Mouse (Mus musculus) myocyte (in vitro differentiated cells): ENCODE measurements around the gene Akap13. TPM values are rescaled to one million over a fixed set of nuclear protein-coding genes. Genes with fewer than 3 reads are reported as not detected.

Source experiments
- H3K27me3 ChIP-seq: one replicate; pipeline ENCODE4 v1.6.1; 2011; ENCODE audit not compliant: control insufficient read depth, insufficient read depth, insufficient read length
- H3K36me3 ChIP-seq: one replicate; pipeline ENCODE4 v1.6.1; 2011; ENCODE audit not compliant: control insufficient read depth, insufficient read depth
- H3K4me2 ChIP-seq: one replicate; pipeline ENCODE4 v1.6.1; 2011; ENCODE audit warnings: low read depth, control low read depth
- H3K4me3 ChIP-seq: one replicate; pipeline ENCODE4 v1.5.1; 2011; ENCODE audit warnings: mild to moderate bottlenecking, control low read depth, moderate library complexity
- H3K79me2 ChIP-seq: one replicate; pipeline ENCODE4 v1.6.1; 2011; ENCODE audit not compliant: control insufficient read depth, insufficient read depth
- H3ac ChIP-seq: one replicate; pipeline ENCODE4 v1.6.1; 2011; ENCODE audit not compliant: control insufficient read depth, insufficient read length
- CEBPB ChIP-seq: IDR thresholded peaks from 2 replicates; pipeline ENCODE4 v1.6.1; 2011; ENCODE audit warnings: mild to moderate bottlenecking, moderate library complexity; ENCODE audit not compliant: poor library complexity, insufficient read depth, severe bottlenecking
- E2F4 ChIP-seq: IDR thresholded peaks from one replicate; pipeline ENCODE4 v1.6.1; 2011; ENCODE audit warnings: mild to moderate bottlenecking, control low read depth, moderate library complexity; ENCODE audit not compliant: insufficient read depth
- MAX ChIP-seq: IDR thresholded peaks from one replicate; pipeline ENCODE4 v1.6.1; 2011; ENCODE audit warnings: low read depth, mild to moderate bottlenecking, control low read depth
- MYOD1 ChIP-seq, 3 experiments: IDR thresholded peaks; one replicate each; pipeline ENCODE4 v1.6.1; 2011; ENCODE audit warnings: control low read depth in 2 of 3, low read depth in 2 of 3, mild to moderate bottlenecking in 2 of 3, moderate library complexity in 1 of 3; ENCODE audit not compliant: insufficient read length in 2 of 3, control insufficient read depth in 1 of 3
- MYOG ChIP-seq, 3 experiments: IDR thresholded peaks; one replicate each; pipeline ENCODE4 v1.6.1; 2011; ENCODE audit warnings: control low read depth in 2 of 3, low read depth in 2 of 3, mild to moderate bottlenecking in 2 of 3; ENCODE audit not compliant: insufficient read length in 2 of 3, control insufficient read depth in 1 of 3, insufficient read depth in 1 of 3
- POLR2A ChIP-seq: IDR thresholded peaks from one replicate; pipeline ENCODE4 v1.6.1; 2011; ENCODE audit warnings: low read depth, mild to moderate bottlenecking, control low read depth, moderate library complexity; ENCODE audit not compliant: insufficient read length
- POLR2AphosphoS2 ChIP-seq: IDR thresholded peaks from one replicate; pipeline ENCODE4 v1.6.1; 2011; ENCODE audit warnings: low read depth, control low read depth; ENCODE audit not compliant: insufficient read length
- REST ChIP-seq: IDR thresholded peaks from one replicate; pipeline ENCODE4 v1.6.1; 2011; ENCODE audit warnings: mild to moderate bottlenecking, control low read depth, moderate library complexity; ENCODE audit not compliant: insufficient read depth, insufficient read length
- SRF ChIP-seq: IDR thresholded peaks from one replicate; pipeline ENCODE4 v1.6.1; 2011; ENCODE audit warnings: low read depth; ENCODE audit not compliant: control insufficient read depth, insufficient read length
- TCF12 ChIP-seq: IDR thresholded peaks from one replicate; pipeline ENCODE4 v1.6.1; 2011; ENCODE audit warnings: mild to moderate bottlenecking, control low read depth; ENCODE audit not compliant: poor library complexity, insufficient read depth, severe bottlenecking
- TCF3 ChIP-seq: IDR thresholded peaks from one replicate; pipeline ENCODE4 v1.6.1; 2011; ENCODE audit warnings: low read depth, control low read depth; ENCODE audit not compliant: insufficient read length
- USF1 ChIP-seq: IDR thresholded peaks from one replicate; pipeline ENCODE4 v1.6.1; 2011; ENCODE audit warnings: low read depth, mild to moderate bottlenecking, control low read depth, moderate library complexity
- polyA plus RNA-seq: library from polyadenylated mRNA; unstranded; fragments of >200 nt; fragmentation: generic; extraction: Trizol; gene quantifications from one replicate; pipeline ENCODE4 v1.2.1, GENCODE M21; 2012; ENCODE audit warnings: missing spikeins

Akap13 gene
- polyA plus RNA-seq, 1 experiment, result 13.9 TPM

DNA sequence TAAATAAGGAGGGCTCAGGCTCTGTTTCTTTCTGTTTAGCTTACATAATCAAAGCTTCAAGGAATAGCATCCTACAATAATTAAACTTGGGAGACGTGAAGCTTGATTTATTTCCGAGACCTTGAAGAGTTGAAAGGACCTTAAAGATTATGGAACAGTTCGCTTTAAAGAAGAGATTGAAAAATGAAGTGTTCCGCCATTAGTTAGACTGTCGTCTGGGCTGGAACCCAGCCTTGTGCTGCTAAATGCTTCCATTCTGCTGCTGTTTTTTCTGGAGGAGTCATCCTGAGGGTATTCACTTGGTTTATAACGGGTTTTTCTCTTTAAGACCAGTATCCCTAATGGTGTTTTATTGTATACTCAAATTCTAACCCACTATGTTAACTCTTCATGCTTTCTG lies 164.5 kb downstream of the Akap13 start:
- peaks cover 4% of the 10 kb centered on the region for H3K79me2 ChIP-seq
- no peak for TF ChIP-seq MYOG (IDR thresholded peaks at IDR 0.05; ENCODE audit: control insufficient read depth in 1 of 3, insufficient read depth in 1 of 3, insufficient read length in 2 of 3, low read depth in 2 of 3)
- no peak for TF ChIP-seq REST
- TF ChIP-seq E2F4, result no peak
- TF ChIP-seq TCF12, result no peak
- no peak for TF ChIP-seq CEBPB
- TF ChIP-seq USF1, result no peak
- TF ChIP-seq POLR2AphosphoS2, result no peak
- H3ac ChIP-seq, result no peak overlapping the region
- no peak overlapping the region for H3K4me3 ChIP-seq
- H3K4me2 ChIP-seq, result no peak overlapping the region
- no peaks in the 10 kb centered on the region for H3K27me3 ChIP-seq
- H3K36me3 ChIP-seq, result peaks cover 25% of the 10 kb centered on the region

DNA sequence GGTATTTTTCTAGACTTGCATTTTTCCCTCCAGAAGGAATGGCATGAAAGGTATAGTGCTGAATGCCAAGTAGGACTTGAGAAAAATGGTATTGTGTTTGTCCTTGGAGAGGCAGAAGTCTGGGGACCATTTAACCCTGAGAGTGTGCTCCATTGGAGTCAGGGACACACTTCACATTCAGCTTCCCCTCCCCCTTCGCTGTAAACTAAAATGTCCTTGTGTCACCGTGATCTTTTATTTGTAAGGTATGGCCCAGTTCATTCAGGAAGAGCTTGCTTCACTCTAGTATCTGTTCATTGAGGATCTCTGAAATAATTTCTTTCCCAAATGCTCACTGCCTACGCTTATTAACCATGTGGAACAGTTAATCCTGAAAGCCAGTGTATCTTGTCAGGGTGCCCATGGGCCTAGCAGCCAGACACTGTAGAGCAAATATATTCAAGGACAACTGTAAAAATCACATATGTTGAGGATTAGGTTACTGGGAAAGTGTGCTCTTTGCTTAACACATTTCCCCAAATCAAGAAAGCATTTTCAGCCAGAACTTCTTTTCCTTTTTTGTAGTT lies 165.1 kb downstream of the Akap13 start:
- TF ChIP-seq TCF12 (no peak), MYOD1 (IDR thresholded peaks at IDR 0.05; ENCODE audit: control insufficient read depth in 1 of 3, insufficient read length in 2 of 3, low read depth in 2 of 3) (no peak), MAX (no peak), POLR2A (no peak), SRF (no peak), MYOG (IDR thresholded peaks at IDR 0.05; ENCODE audit: control insufficient read depth in 1 of 3, insufficient read depth in 1 of 3, insufficient read length in 2 of 3, low read depth in 2 of 3) (no peak), POLR2AphosphoS2 (no peak), REST (no peak), USF1 (no peak), TCF3 (no peak), E2F4 (no peak), CEBPB (no peak)
- Histone ChIP-seq H3K4me3 (no peak overlapping the region), H3K4me2 (no peak overlapping the region), H3K27me3 (no peaks in the 10 kb centered on the region), H3ac (no peak overlapping the region), H3K79me2 (peaks cover 4% of the 10 kb centered on the region), H3K36me3 (peaks cover 25% of the 10 kb centered on the region)

DNA sequence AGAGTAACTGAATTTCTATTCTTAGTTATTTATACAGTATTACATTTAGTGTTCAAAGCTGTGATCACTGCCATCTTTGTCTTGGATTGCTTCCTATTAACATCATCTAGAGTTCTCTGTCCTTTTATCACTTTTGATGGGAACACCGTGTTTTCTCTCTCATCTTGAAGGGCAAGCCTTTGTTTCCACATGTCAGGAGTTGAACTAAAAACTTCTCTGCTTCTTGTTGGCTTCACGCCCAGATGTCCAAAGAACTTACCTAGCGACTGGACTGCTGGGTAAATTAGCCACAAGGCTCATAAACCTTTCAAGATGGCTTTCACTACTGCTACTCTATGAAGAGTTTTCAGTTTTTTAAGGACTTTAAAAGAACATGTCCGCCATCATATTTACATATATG lies 165.6 kb downstream of the Akap13 start:
- no peak for TF ChIP-seq MAX
- TF ChIP-seq MYOG (IDR thresholded peaks at IDR 0.05; ENCODE audit: control insufficient read depth in 1 of 3, insufficient read depth in 1 of 3, insufficient read length in 2 of 3, low read depth in 2 of 3), result no peak
- no peak for TF ChIP-seq POLR2AphosphoS2
- no peak for TF ChIP-seq POLR2A
- no peak for TF ChIP-seq REST
- no peak for TF ChIP-seq TCF3
- peaks cover 25% of the 10 kb centered on the region for H3K36me3 ChIP-seq
- H3K27me3 ChIP-seq, result no peaks in the 10 kb centered on the region
- H3K4me3 ChIP-seq, result no peak overlapping the region
- H3ac ChIP-seq, result no peak overlapping the region
- peaks cover 4% of the 10 kb centered on the region for H3K79me2 ChIP-seq
- H3K4me2 ChIP-seq, result no peak overlapping the region

DNA sequence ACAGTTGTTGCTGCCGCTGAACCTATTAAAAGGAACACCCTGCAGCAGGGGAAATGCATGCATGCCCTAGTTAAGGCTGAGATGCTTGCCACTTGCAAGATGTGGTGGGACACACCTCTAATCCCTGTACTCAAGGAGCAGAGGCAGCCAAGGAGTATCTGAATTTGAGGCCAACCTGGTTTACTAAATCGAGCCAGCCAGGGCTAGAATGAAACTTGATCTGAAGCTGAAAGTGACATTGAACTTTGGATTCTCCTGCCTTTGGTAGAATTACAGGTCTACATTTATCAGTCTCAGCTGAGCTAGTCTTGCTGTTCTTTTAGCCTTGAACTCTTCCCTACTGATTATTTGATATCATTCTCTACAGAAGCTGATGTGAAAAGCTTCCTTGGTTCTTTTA lies 172.5 kb downstream of the Akap13 start:
- Histone ChIP-seq H3ac (no peak overlapping the region), H3K79me2 (peaks cover 10% of the 10 kb centered on the region), H3K4me3 (no peak overlapping the region), H3K4me2 (no peak overlapping the region), H3K27me3 (no peaks in the 10 kb centered on the region), H3K36me3 (peaks cover 15% of the 10 kb centered on the region)
- TF ChIP-seq SRF (no peak), MYOG (IDR thresholded peaks at IDR 0.05; ENCODE audit: control insufficient read depth in 1 of 3, insufficient read depth in 1 of 3, insufficient read length in 2 of 3, low read depth in 2 of 3) (no peak), TCF12 (no peak), USF1 (no peak), POLR2AphosphoS2 (no peak), E2F4 (no peak), POLR2A (no peak)

DNA sequence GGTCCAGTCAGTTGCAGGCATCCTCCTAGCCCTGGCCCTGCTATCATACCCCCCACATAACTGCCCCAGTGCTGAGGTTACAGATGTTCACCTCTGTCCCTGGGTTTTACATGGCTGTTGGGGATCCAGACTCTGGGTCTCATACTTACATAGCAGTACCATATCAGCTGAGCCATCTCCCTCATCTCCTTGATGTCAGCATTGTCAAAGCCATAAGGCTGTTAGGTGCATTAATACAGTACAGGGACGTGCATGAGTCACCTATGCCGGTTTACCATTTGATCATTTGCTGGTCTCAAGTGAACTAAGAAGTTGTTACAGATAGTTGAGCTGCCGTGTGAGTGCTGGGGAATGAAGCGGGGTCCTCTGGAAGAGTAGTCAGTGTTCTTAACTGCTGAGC lies 174.3 kb downstream of the Akap13 start:
- no peak overlapping the region for H3K4me3 ChIP-seq
- H3K4me2 ChIP-seq, result no peak overlapping the region
- peaks cover 8% of the 10 kb centered on the region for H3K36me3 ChIP-seq
- peaks cover 10% of the 10 kb centered on the region for H3K79me2 ChIP-seq
- TF ChIP-seq USF1 (no peak), E2F4 (no peak), CEBPB (no peak), TCF12 (no peak), SRF (no peak), MAX (no peak), POLR2A (no peak), TCF3 (no peak), MYOD1 (IDR thresholded peaks at IDR 0.05; ENCODE audit: control insufficient read depth in 1 of 3, insufficient read length in 2 of 3, low read depth in 2 of 3) (no peak), REST (no peak)
- H3K27me3 ChIP-seq, result no peaks in the 10 kb centered on the region
- H3ac ChIP-seq, result no peak overlapping the region
